Mouse (Mus musculus) cerebellum, adult 2 months (tissue): ENCODE data around the gene Ebi3.

ENCODE experiments used
- CTCF ChIP-seq: fragments of 200-500 bp; IDR thresholded peaks from 2 replicates; pipeline ENCODE4 v1.5.1; 2011; ENCODE audit warnings: low read depth, mild to moderate bottlenecking, control low read depth, low read length, moderate library complexity, borderline replicate concordance; ENCODE audit not compliant: insufficient read depth
- POLR2A ChIP-seq: fragments of 200-500 bp; IDR thresholded peaks from 2 replicates; pipeline ENCODE4 v1.6.1; 2011; ENCODE audit warnings: low read length, control low read depth, borderline replicate concordance; ENCODE audit not compliant: insufficient read depth

- no peak for TF ChIP-seq CTCF
- TF ChIP-seq POLR2A = peak; percentile 48; the same call in 1 of the 2 replicates
Measured at GRCm38 (mm10) chr17:55956129-55956528, 3.7 kb downstream of the Ebi3 start.
